Mouse (Mus musculus) small intestine, adult 2 months (tissue): ENCODE results near the gene Tle2. TPM values are rescaled to one million over a fixed set of nuclear protein-coding genes. Genes with fewer than 3 reads are reported as not detected.

Experiments used
- H3K27ac ChIP-seq: fragments of 200-500 bp; 2 replicates; pipeline ENCODE4 v1.5.1; 2012; ENCODE audit warnings: low read depth, low read length, control low read depth, inconsistent platforms; ENCODE audit not compliant: insufficient read depth
- H3K27me3 ChIP-seq: fragments of 200-500 bp; 2 replicates; pipeline ENCODE4 v1.6.1; 2012; ENCODE audit warnings: mild to moderate bottlenecking, moderate library complexity, low read length, inconsistent platforms; ENCODE audit not compliant: control insufficient read depth, insufficient read depth
- H3K36me3 ChIP-seq: fragments of 200-500 bp; 2 replicates; pipeline ENCODE4 v1.6.1; 2012; ENCODE audit warnings: mild to moderate bottlenecking, low read length, control low read depth, inconsistent platforms; ENCODE audit not compliant: control insufficient read depth, insufficient read depth
- H3K4me1 ChIP-seq: fragments of 200-500 bp; 2 replicates; pipeline ENCODE4 v1.6.1; 2012; ENCODE audit warnings: low read length, inconsistent platforms, mixed read lengths; ENCODE audit not compliant: control insufficient read depth, insufficient read depth, insufficient read length
- H3K4me3 ChIP-seq: fragments of 200-500 bp; 2 replicates; pipeline ENCODE4 v1.5.1; 2012; ENCODE audit warnings: low read depth, mild to moderate bottlenecking, control low read depth, inconsistent platforms, low read length, moderate library complexity
- CTCF ChIP-seq: fragments of 200-500 bp; IDR thresholded peaks from 2 replicates; pipeline ENCODE4 v1.5.1; 2012; ENCODE audit warnings: low read depth, mild to moderate bottlenecking, control low read depth, inconsistent platforms, low read length, moderate library complexity, mixed read lengths; ENCODE audit not compliant: insufficient replicate concordance, insufficient read length; ENCODE audit errors: extremely low read depth
- POLR2A ChIP-seq: fragments of 200-500 bp; IDR thresholded peaks from 2 replicates; pipeline ENCODE4 v1.6.1; 2012; ENCODE audit warnings: low read depth, mild to moderate bottlenecking, control low read depth, inconsistent platforms, low read length, moderate library complexity
- WGBS: fragments of 180-500 bp; shearing (Covaris S2); methylation state at CpG from one replicate; pipeline ENCODE4 v1.1.7; 2018; 5-methylcytosine and 5-hydroxymethylcytosine counted together
- polyA plus RNA-seq: library from polyadenylated mRNA; depleted of rRNA; stranded (reverse); fragments of >200 nt; gene quantifications from 2 replicates; pipeline ENCODE4 v1.2.3, GENCODE M21; 2012

Tle2 gene
- polyA plus RNA-seq, 1 experiment = 17.8 TPM

DNA sequence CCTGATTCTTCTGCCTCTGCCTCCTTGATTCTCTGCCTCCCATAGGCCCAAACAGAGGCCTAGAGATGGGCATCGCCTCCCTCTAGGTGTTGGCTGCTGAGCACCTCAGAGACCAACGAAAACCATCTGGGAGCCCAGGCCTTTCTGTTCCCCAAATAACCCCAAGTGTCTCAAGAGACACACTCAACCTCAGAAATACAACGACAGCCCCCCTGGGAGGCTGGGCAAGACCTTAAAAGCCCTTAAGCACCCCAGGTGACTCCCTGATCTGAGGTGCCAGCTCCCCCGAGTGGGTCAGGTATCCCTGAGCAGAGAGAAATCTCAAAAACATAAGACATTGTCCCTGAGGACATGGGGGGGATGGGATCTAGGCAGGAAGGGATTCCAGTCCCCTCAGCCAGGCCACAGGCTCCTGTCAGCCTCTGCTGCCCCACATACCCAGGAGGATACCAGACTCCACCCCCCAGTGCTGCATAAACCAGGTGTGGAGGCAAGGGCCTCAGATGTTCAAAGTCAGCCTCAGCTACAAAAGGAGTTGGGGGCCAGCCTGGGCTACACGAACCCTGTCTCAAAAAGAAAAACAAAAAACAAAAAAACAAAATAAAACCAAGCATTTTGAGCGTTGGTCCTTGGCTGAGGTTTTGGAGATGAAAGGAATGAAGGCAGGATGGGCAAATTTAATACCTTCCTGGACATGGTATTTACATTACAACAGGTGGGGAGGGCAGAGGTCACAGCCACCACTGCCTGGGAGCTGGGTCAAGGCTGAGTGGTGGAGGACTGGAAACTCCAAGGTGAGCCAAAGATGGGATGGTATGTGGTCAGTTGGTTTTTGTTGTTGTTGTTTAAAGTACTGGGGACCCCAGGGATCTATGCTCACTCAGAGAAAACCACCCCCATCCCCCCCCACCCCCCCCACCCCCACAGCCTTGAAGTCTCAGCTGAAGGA, 20.3 kb upstream of the Tle2 start:
- Histone ChIP-seq H3K4me3 (no peak overlapping the region), H3K27me3 (no peaks in the 10 kb centered on the region), H3K36me3 (no peaks in the 10 kb centered on the region), H3K4me1 (peaks cover 17% of the 10 kb centered on the region), H3K27ac (no peak overlapping the region)
- WGBS = 84% methylated on average over 6 of the region's 6 CpGs
- TF ChIP-seq POLR2A (no peak), CTCF (no peak)

DNA sequence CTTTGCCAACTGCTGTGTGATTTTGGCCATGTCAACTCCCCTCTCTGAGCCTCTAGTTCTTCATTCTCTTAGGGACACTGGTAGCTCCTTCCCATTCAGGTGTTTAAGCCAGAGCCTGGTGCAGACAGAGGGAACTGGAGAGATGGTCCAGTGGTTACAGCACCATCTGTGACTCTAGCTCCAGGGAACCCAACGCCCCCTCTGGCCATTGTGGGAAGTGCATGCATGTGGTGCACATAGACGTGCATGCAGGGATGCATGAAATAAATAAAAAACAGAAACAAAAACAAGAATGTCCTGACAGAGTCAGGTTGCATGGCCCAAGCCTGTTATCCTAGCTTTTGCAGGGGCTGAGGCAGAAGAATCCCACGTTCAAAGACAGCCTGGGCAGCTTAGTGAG, 18.1 kb upstream of the Tle2 start:
- TF ChIP-seq CTCF (peak; percentile 48; the same call in 1 of the 2 replicates), POLR2A (no peak)
- Histone ChIP-seq H3K27ac (no peak overlapping the region), H3K36me3 (peaks cover 2% of the 10 kb centered on the region; the same call in 1 of the 2 replicates), H3K4me3 (no peak overlapping the region), H3K27me3 (no peaks in the 10 kb centered on the region), H3K4me1 (peaks cover 10% of the 10 kb centered on the region)
- WGBS = 70% methylated on average over 3 of the region's 3 CpGs

DNA sequence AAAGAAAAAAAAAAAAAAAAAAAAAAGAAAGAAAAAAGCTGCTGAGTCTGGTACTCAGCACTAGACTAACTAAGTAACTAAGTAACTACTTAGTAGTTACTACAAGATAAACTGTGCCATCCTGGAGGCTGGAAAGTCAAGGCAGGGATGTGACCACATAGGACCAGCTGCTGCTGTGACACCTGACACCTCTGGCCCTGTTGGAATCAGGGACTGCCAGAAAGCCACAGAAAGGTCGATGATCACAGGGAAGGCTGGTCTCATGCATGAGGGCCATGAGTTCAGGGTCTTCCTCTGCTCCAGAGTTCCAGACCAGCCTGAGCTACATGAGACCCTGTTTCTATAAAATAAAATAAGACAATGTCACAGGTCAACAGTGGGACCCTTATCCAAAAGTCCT, 16.9 kb upstream of the Tle2 start:
- Histone ChIP-seq H3K36me3 (peaks cover 11% of the 10 kb centered on the region), H3K4me1 (peaks cover 14% of the 10 kb centered on the region), H3K27ac (no peak overlapping the region), H3K27me3 (no peaks in the 10 kb centered on the region), H3K4me3 (no peak overlapping the region)
- TF ChIP-seq POLR2A = no peak
- no peak for TF ChIP-seq CTCF
- 52% methylated on average over 1 of the region's 1 CpGs for WGBS

DNA sequence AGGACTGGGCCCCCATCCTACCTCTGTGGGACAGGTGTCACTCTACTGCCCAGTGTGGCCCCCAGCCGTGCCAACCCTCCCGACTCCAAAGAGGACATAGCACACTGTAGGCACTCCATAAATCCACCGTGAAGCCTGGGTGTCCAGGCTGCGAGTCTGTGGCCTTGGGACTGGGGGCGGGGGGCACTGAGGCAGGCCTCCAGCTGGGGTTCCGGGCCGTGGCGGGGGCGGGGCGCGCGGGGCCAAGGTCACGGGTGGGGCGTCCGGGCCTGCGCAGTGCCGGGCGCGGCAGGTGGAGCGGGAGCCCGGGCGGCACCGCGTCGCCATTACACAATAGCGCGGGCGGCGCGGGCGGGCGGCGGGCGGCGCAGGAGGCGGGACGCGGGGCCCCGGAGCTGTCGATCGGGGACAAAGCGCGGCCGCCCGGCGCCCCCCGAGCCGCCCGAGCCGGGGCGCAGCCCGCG, 15.2 kb upstream of the Tle2 start, which contains the start of gene Aes:
Aes (plus strand) TSS at position 326 of the 464 bp plus-strand sequence.
- Histone ChIP-seq H3K4me1 (peaks cover 26% of the 10 kb centered on the region), H3K4me3 (peak within 1 kb of the TSS; percentile 96), H3K36me3 (peaks cover 23% of the 10 kb centered on the region), H3K27ac (peak within 1 kb of the TSS; percentile 99), H3K27me3 (no peaks in the 10 kb centered on the region)
- TF ChIP-seq CTCF (no peak), POLR2A (peak; percentile 26; the same call in 1 of the 2 replicates)
- WGBS = under 1% methylated on average over 42 of the region's 53 CpGs

DNA sequence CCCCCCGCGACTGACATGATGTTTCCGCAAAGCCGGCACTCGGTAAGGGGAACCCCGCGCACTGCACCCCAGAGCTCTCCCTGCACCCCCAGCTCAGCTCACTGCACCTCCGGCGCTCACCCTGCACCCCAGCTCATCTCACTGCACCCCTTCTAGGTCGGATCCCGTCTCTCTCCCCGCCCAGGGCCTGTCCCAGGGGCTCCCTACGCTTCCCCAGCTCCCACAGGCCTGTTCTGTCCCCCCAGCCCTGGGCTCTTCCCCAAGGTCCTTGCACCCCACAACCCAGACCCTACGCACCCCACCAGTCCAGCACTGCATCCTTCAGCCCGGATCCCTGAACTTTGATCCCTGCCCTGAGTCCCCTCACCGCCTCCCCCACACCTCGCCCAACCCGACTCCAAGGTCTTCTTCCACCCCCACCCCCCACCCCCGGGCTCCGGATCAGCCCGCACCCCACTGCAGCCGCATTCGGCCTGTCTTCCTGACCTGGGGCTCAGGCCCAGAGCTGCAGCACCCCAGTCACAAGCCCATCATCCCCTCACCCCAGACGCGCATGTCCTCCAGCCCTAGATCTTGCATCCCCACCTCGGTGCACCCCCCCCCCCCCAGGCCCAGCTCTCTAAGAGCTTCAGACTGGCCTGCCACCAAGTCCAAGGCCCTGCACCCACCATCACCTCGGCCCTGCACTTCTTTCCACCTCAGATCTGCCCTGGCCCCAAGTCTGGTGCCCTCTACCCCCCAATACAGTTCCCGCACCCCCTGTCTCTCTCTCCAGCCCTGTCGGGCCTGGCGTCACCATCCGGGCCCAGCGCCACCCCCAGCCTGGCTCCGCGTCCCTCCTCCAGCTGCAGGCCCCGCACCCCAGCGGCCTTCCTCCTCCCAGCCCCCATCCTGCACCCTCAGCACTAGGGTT, 14.5 kb upstream of the Tle2 start:
- Histone ChIP-seq H3K4me1 (peaks cover 28% of the 10 kb centered on the region), H3K27me3 (no peaks in the 10 kb centered on the region), H3K4me3 (peak overlapping the region; percentile 96), H3K27ac (peak overlapping the region; percentile 99), H3K36me3 (peaks cover 30% of the 10 kb centered on the region)
- 2% methylated on average over 36 of the region's 36 CpGs for WGBS
- TF ChIP-seq POLR2A = peak; percentile 41
- TF ChIP-seq CTCF = no peak

DNA sequence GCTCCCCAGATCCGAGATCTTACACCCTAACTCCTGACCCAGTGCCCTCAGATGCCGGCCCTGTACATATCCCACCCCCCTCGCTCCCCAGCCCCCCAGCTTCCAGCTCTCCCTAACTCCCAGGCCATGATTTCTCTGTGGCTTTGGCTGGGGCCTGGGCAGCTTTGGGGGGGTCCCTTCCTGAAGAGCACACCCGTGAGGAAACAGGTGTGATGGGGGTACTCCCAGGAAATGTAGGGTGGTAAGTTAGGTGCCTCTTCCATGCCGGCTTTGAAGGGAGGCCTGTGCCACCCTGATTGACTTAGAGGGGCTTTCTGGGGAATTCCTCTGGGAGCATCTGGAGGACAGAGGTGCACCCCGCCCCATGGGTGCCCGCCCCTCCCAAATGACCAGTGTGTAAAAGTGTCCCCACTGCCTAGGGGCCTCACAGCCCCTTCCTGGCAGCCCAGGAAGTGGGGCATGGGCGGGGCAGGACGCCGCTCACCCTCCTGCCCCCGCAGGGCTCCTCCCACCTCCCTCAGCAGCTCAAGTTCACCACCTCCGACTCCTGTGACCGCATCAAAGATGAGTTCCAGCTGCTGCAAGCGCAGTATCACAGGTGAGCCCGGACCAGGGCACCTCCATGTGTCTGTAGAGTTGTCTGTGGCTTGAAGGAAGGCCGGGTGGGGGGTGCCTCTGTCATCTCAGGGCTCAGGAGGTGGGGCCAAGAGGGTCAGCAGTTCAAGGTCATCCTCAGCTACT, 13.5 kb upstream of the Tle2 start:
- TF ChIP-seq CTCF (no peak), POLR2A (no peak)
- WGBS = 8% methylated on average over 16 of the region's 16 CpGs
- H3K27me3 ChIP-seq = no peaks in the 10 kb centered on the region
- peaks cover 40% of the 10 kb centered on the region for H3K36me3 ChIP-seq
- H3K4me3 ChIP-seq = peak overlapping the region; percentile 96
- H3K4me1 ChIP-seq = peaks cover 28% of the 10 kb centered on the region
- H3K27ac ChIP-seq = peak overlapping the region; percentile 99
